ENCODE assay signal across 8 mouse cellular contexts in genomic region chr10:13868371-13869321, GRCm38 (mm10). TPM values are rescaled to one million over a fixed set of nuclear protein-coding genes. Genes with fewer than 3 reads are reported as not detected.
DNase-seq lines count a peak whose midpoint lies in the region; ATAC-seq and TF ChIP-seq lines count a peak whose summit lies in the region.

Gene Aig1, minus strand, starts transcription at chr10:13868980.

- dilution Hi-C loops in CH12.LX (cut with MboI; ENCODE audit: extremely low pct_ligation_motif_present, extremely low pct_unique_long_range_greater_than_20kb, low sequenced_read_pairs), result no loop called here

- H3K4me3 ChIP-seq in CH12.LX (replicated peaks in 1 of 3; ENCODE audit: low read depth in 2 of 3, low read length in 2 of 3, poor library complexity in 1 of 3), result peak within 1 kb of the TSS; percentile 52 to 91 (median 54)
- H3K4me3 ChIP-seq in forebrain, embryonic 16.5 days (replicated peaks; ENCODE audit: low read length), result peak within 1 kb of the TSS; percentile 86
- H3K4me3 ChIP-seq in liver, postnatal 0 days (ENCODE audit: low read depth, low read length), result peak within 1 kb of the TSS; percentile 67
- peak within 1 kb of the TSS; percentile 65 for H3K4me3 ChIP-seq in neural tube, embryonic 13.5 days
- H3K4me3 ChIP-seq in stomach, postnatal 0 days (ENCODE audit: low read depth, low read length), result peak within 1 kb of the TSS; percentile 69

- peak; percentile 95 for ATAC-seq in forebrain, embryonic 16.5 days
- peak; percentile 86 for ATAC-seq in liver, postnatal 0 days
- peak; percentile 95 for ATAC-seq in neural tube, embryonic 13.5 days (ENCODE audit: low read depth)
- ATAC-seq in stomach, postnatal 0 days (ENCODE audit: low FRiP score, low TSS enrichment), result peak; percentile 93

- no peaks in the 10 kb centered on the region for H3K27me3 ChIP-seq in CH12.LX (replicated peaks)
- no peaks in the 10 kb centered on the region for H3K27me3 ChIP-seq in forebrain, embryonic 16.5 days (replicated peaks; ENCODE audit: control insufficient read depth, insufficient read depth, low read length)
- H3K27me3 ChIP-seq in liver, postnatal 0 days (ENCODE audit: insufficient read depth, low read length), result no peaks in the 10 kb centered on the region
- no peaks in the 10 kb centered on the region for H3K27me3 ChIP-seq in neural tube, embryonic 13.5 days
- H3K27me3 ChIP-seq in stomach, postnatal 0 days (ENCODE audit: control insufficient read depth, insufficient read depth, low read length), result no peaks in the 10 kb centered on the region

- H3K4me2 ChIP-seq in CH12.LX (ENCODE audit: insufficient read depth, low read depth, poor library complexity, severe bottlenecking), result peak within 1 kb of the TSS; percentile 96
- peak within 1 kb of the TSS; percentile 90 for H3K4me2 ChIP-seq in forebrain, embryonic 16.5 days (ENCODE audit: low read length)
- peak within 1 kb of the TSS; percentile 80 for H3K4me2 ChIP-seq in liver, postnatal 0 days (ENCODE audit: low read depth, low read length)
- H3K4me2 ChIP-seq in neural tube, embryonic 13.5 days, result peak within 1 kb of the TSS; percentile 66
- H3K4me2 ChIP-seq in stomach, postnatal 0 days (replicated peaks; ENCODE audit: low read depth), result peak within 1 kb of the TSS; percentile 77

- TF ChIP-seq CTCF in CH12.LX (conservative IDR thresholded peaks at IDR 0.05 in 1 of 2, IDR thresholded peaks at IDR 0.05 in 1 of 2; ENCODE audit: low read depth in 2 of 2, low read length in 2 of 2), result peak in 1 of 2 experiments; percentile 26; a peak in 2 of 4 replicates
- TF ChIP-seq CTCF in liver, postnatal 0 days (IDR thresholded peaks at IDR 0.05; ENCODE audit: low read depth), result no peak
- no peak; the same call in 1 of the 2 replicates for TF ChIP-seq CTCF in stomach, postnatal 0 days (IDR thresholded peaks at IDR 0.05; ENCODE audit: low read depth)

- peaks cover 7 to 10% of the 10 kb centered on the region in 2 experiments; a peak in 3 of 4 replicates for H3K4me1 ChIP-seq in CH12.LX (ENCODE audit: control insufficient read depth in 1 of 2, insufficient read depth in 2 of 2)
- peaks cover 5% of the 10 kb centered on the region; the same call in 1 of the 2 replicates for H3K4me1 ChIP-seq in forebrain, embryonic 16.5 days (replicated peaks; ENCODE audit: control insufficient read depth, insufficient read depth, low read length)
- H3K4me1 ChIP-seq in liver, postnatal 0 days (ENCODE audit: insufficient read depth), result peaks cover 20% of the 10 kb centered on the region
- peaks cover 30% of the 10 kb centered on the region for H3K4me1 ChIP-seq in neural tube, embryonic 13.5 days (replicated peaks)
- peaks cover 3% of the 10 kb centered on the region; the same call in 1 of the 2 replicates for H3K4me1 ChIP-seq in stomach, postnatal 0 days (replicated peaks; ENCODE audit: control insufficient read depth, insufficient read depth)

- 2% methylated on average over 49 of the region's 77 CpGs for WGBS in forebrain, embryonic 16.5 days
- 5% methylated on average over 29 of the region's 77 CpGs for WGBS in liver, postnatal 0 days (ENCODE audit: insufficient replicate concordance)
- 2% methylated on average over 75 of the region's 77 CpGs for WGBS in neural tube, embryonic 13.5 days
- WGBS in stomach, postnatal 0 days, result 3% methylated on average over 57 of the region's 77 CpGs

- peak within 1 kb of the TSS; percentile 81 for H3K9ac ChIP-seq in CH12.LX (ENCODE audit: insufficient read depth, low read depth)
- peak within 1 kb of the TSS; percentile 89 for H3K9ac ChIP-seq in forebrain, embryonic 16.5 days (replicated peaks; ENCODE audit: low read depth, low read length)
- H3K9ac ChIP-seq in liver, postnatal 0 days (replicated peaks), result peak within 1 kb of the TSS; percentile 64
- H3K9ac ChIP-seq in neural tube, embryonic 13.5 days, result peak within 1 kb of the TSS; percentile 88
- peak within 1 kb of the TSS; percentile 77 for H3K9ac ChIP-seq in stomach, postnatal 0 days (ENCODE audit: low read length)

- in situ Hi-C loops in CH12.LX (cut with MboI; ENCODE audit: low pct_ligation_motif_present, low pct_unique_long_range_greater_than_20kb, low sequenced_read_pairs), result no loop called here

- peak within 1 kb of the TSS; percentile 11 for H3K27ac ChIP-seq in CH12.LX (ENCODE audit: insufficient read depth, low read depth)
- peak within 1 kb of the TSS; percentile 66 for H3K27ac ChIP-seq in forebrain, embryonic 16.5 days (ENCODE audit: low read length)
- H3K27ac ChIP-seq in liver, postnatal 0 days (ENCODE audit: low read depth), result peak within 1 kb of the TSS; percentile 90
- peak within 1 kb of the TSS; percentile 83 for H3K27ac ChIP-seq in neural tube, embryonic 13.5 days (replicated peaks)
- H3K27ac ChIP-seq in stomach, postnatal 0 days (replicated peaks), result peak within 1 kb of the TSS; percentile 76

- H3K9me3 ChIP-seq in CH12.LX (replicated peaks; ENCODE audit: low read length), result no peaks in the 10 kb centered on the region
- peaks cover 3% of the 10 kb centered on the region; the same call in 1 of the 2 replicates for H3K9me3 ChIP-seq in forebrain, embryonic 16.5 days (ENCODE audit: control insufficient read depth, low read length)
- H3K9me3 ChIP-seq in liver, postnatal 0 days (ENCODE audit: low read length), result no peaks in the 10 kb centered on the region
- peaks cover 6% of the 10 kb centered on the region; the same call in 1 of the 2 replicates for H3K9me3 ChIP-seq in neural tube, embryonic 13.5 days
- no peaks in the 10 kb centered on the region for H3K9me3 ChIP-seq in stomach, postnatal 0 days (ENCODE audit: control insufficient read depth, low read length)

- TF ChIP-seq EP300 in CH12.LX (IDR thresholded peaks at IDR 0.05; ENCODE audit: low read length), result no peak
- TF ChIP-seq EP300 in liver, postnatal 0 days (IDR thresholded peaks at IDR 0.05; ENCODE audit: low read depth), result no peak
- TF ChIP-seq EP300 in stomach, postnatal 0 days (optimal IDR thresholded peaks at IDR 0.05), result no peak

- DNase-seq in CH12.LX (ENCODE audit: extremely low read depth), result peak; percentile 31
- DNase-seq in cerebellum, adult 11-12 months, result peak; percentile 87
- peak; percentile 77 to 80 for DNase-seq in heart, postnatal 36 days
- DNase-seq in layer of hippocampus, adult 18-20 months (ENCODE audit: low spot score in 2 of 2), result peak; percentile 64 to 82
- DNase-seq in liver, postnatal 0 days, result peak; percentile 80
- DNase-seq in stomach, postnatal 0 days (ENCODE audit: low spot score), result peak; percentile 84

- no peaks in the 10 kb centered on the region for H3K79me2 ChIP-seq in CH12.LX (replicated peaks; ENCODE audit: control insufficient read depth, extremely low read depth, insufficient read depth, poor library complexity, severe bottlenecking)

- intact Hi-C loops in heart, postnatal 36 days (cut with DNase I), result loop anchor here (2.0 to 10.0 kb wide), 5 partner anchors 96 to 574 kb away; no protein-coding TSS in a partner anchor

- TF ChIP-seq RAD21 in CH12.LX (IDR thresholded peaks at IDR 0.05; ENCODE audit: low read depth, low read length), result no peak

- TF ChIP-seq POLR2A in CH12.LX (IDR thresholded peaks at IDR 0.05; ENCODE audit: low read depth, low read length), result no peak; the same call in 1 of the 2 replicates

- H3K36me3 ChIP-seq in CH12.LX (replicated peaks in 1 of 2; ENCODE audit: control insufficient read depth in 1 of 2, insufficient read depth in 1 of 2, low read length in 1 of 2), result no peaks in the 10 kb centered on the region
- H3K36me3 ChIP-seq in forebrain, embryonic 16.5 days (ENCODE audit: control insufficient read depth, insufficient read depth), result no peaks in the 10 kb centered on the region
- no peaks in the 10 kb centered on the region for H3K36me3 ChIP-seq in liver, postnatal 0 days (replicated peaks; ENCODE audit: insufficient read depth, low read length)
- no peaks in the 10 kb centered on the region for H3K36me3 ChIP-seq in neural tube, embryonic 13.5 days
- H3K36me3 ChIP-seq in stomach, postnatal 0 days (ENCODE audit: control insufficient read depth, insufficient read depth, low read length), result no peaks in the 10 kb centered on the region

TF ChIP-seq in CH12.LX, 34 proteins besides CTCF, POLR2A, EP300 and RAD21 (continues in another document):
- TF ChIP-seq MEF2A (IDR thresholded peaks at IDR 0.05; ENCODE audit: borderline replicate concordance, low read depth, low read length), result 0 out of 2 replicates have a peak, but pooled peaks have one; percentile 26
- TF ChIP-seq UBTF (IDR thresholded peaks at IDR 0.05; ENCODE audit: low read depth, low read length), result no peak
- no peak for TF ChIP-seq SMC3 (IDR thresholded peaks at IDR 0.05; ENCODE audit: low read depth, low read length)
- no peak for TF ChIP-seq ZMIZ1 (IDR thresholded peaks at IDR 0.05; ENCODE audit: low read depth, low read length)
- no peak for TF ChIP-seq ETS1 (conservative IDR thresholded peaks at IDR 0.05; ENCODE audit: low read depth, low read length)
- no peak for TF ChIP-seq SIN3A (IDR thresholded peaks at IDR 0.05; ENCODE audit: low read length)
- no peak for TF ChIP-seq USF2 (conservative IDR thresholded peaks at IDR 0.05; ENCODE audit: low read depth, low read length)
- TF ChIP-seq CHD2 (IDR thresholded peaks at IDR 0.05; ENCODE audit: low read length), result no peak
- no peak for TF ChIP-seq MAFK (IDR thresholded peaks at IDR 0.05; ENCODE audit: insufficient replicate concordance, low read length)
- TF ChIP-seq NRF1 (IDR thresholded peaks at IDR 0.05; ENCODE audit: low read depth, low read length), result peak; percentile 76
- TF ChIP-seq USF1 (IDR thresholded peaks at IDR 0.05; ENCODE audit: low read depth, low read length), result no peak
- no peak for TF ChIP-seq ELF1 (IDR thresholded peaks at IDR 0.05; ENCODE audit: low read depth, low read length)
- no peak for TF ChIP-seq POLR2AphosphoS2 (IDR thresholded peaks at IDR 0.05; ENCODE audit: low read depth, low read length)
- TF ChIP-seq HCFC1 (IDR thresholded peaks at IDR 0.05; ENCODE audit: low read depth, low read length), result no peak
- no peak for TF ChIP-seq ZNF384 (IDR thresholded peaks at IDR 0.05; ENCODE audit: low read depth, low read length)
- TF ChIP-seq MAZ (IDR thresholded peaks at IDR 0.05; ENCODE audit: low read depth, low read length), result no peak
- no peak for TF ChIP-seq CHD1 (IDR thresholded peaks at IDR 0.05; ENCODE audit: low read depth, low read length)
- peak; percentile 39; the same call in 1 of the 2 replicates for TF ChIP-seq BHLHE40 (IDR thresholded peaks at IDR 0.05; ENCODE audit: low read depth, low read length)

RNA-seq across cellular contexts. Expression of gene Aig1, which starts in this region (rescaled TPM):
- total RNA-seq in CH12.LX (2012; rRNA removed) (7.0 and 10.8 TPM in 2 replicates), CH12.LX (2014; rRNA removed) (1.2 and 1.6 TPM in 2 replicates)
- polyA plus RNA-seq in CH12.LX (2012; ENCODE audit: insufficient read length, low read depth), result 1.8 and 2.4 TPM in 2 replicates
- polyA plus RNA-seq in forebrain, embryonic 16.5 days (2015; fragmentation: Nextera tagmentation; extraction: Ambion mirVana), result 72.1 and 78.0 TPM in 2 replicates
- 10 to 100 TPM; 54.9 to 65.3 TPM for total RNA-seq in heart, postnatal 36 days (2021)
- 10 to 100 TPM; 64.6 to 67.2 TPM for total RNA-seq in layer of hippocampus, adult 18-20 months (2021)
- 24.6 and 27.6 TPM in 2 replicates for polyA plus RNA-seq in liver, postnatal 0 days (2015; fragmentation: Nextera tagmentation; extraction: Ambion mirVana)
- polyA plus RNA-seq in neural tube, embryonic 13.5 days (2015; fragmentation: Nextera tagmentation; extraction: Ambion mirVana), result 73.7 and 81.4 TPM in 2 replicates
- 33.3 and 36.9 TPM in 2 replicates for polyA plus RNA-seq in stomach, postnatal 0 days (2015; fragmentation: Nextera tagmentation; extraction: Ambion mirVana)

Comparison
In these comparisons a context has a peak if more than half of its experiments do, and no peak if none do; other contexts are left out.
1. Peak in every context shown above with its lines: DNase-seq, ATAC-seq, H3K4me3 ChIP-seq and H3K27ac ChIP-seq.
2. RNA of gene Aig1 (total RNA-seq): 64.6 to 67.2 TPM in layer of hippocampus, adult 18-20 months and 54.9 to 65.3 TPM in heart, postnatal 36 days; 1.2 to 10.8 TPM in CH12.LX; every median in the first group is over 4 times any median in the second.
3. DNase-seq: peak in every context shown above with its lines; median percentile 87 in cerebellum, adult 11-12 months; 84 in stomach, postnatal 0 days; 80 in liver, postnatal 0 days; 78 in heart, postnatal 36 days; 73 in layer of hippocampus, adult 18-20 months; 31 in CH12.LX.
4. H3K27ac ChIP-seq: peak in every context shown above with its lines; median percentile 90 in liver, postnatal 0 days; 83 in neural tube, embryonic 13.5 days; 76 in stomach, postnatal 0 days; 66 in forebrain, embryonic 16.5 days; 11 in CH12.LX.